Mouse (Mus musculus) layer of hippocampus, postnatal 14 days (tissue): ENCODE measurements around the gene Wtap. TPM values are rescaled to one million over a fixed set of nuclear protein-coding genes. Genes with fewer than 3 reads are reported as not detected.
"Not testable (repeated sequence)": the region's sequence is repeated elsewhere in the genome, so short reads cannot be mapped to it uniquely, and the experiment has no call there.

Experiments
- DNase-seq, 2 experiments: peaks; one replicate each; pipeline ENCODE4 v3.0.0; 2021 to 2022; ENCODE audit warnings: low spot score in 2 of 2, mixed read lengths in 1 of 2
- long read RNA-seq, 2 experiments: library from polyadenylated mRNA; stranded (forward); transcript quantifications; one replicate each; pipeline ENCODE4 v2.0.0; 2021
- total RNA-seq, 2 experiments: library from RNA; stranded (reverse); gene quantifications; 2 replicates each; pipeline ENCODE4 v1.2.3; 2021

Gene Wtap
- total RNA-seq = 10 to 100 TPM; 53.2 to 54.3 TPM
- long read RNA-seq, experiment 1, transcript Wtap-205 (6 exons, 2,442 nt) = minor isoform, 17 of 51 reads
- long read RNA-seq, experiment 1, transcript Wtap-201 (8 exons, 2,051 nt) = minor isoform, 5 of 51 reads
- long read RNA-seq, experiment 1, transcript Wtap-204 (6 exons, 3,187 nt) = major isoform, 23 of 51 reads
- long read RNA-seq, experiment 1, partial matches to known transcripts = 1 of 51 reads
- long read RNA-seq, experiment 1, other reads (novel, unspliced or antisense) = 2 of 51 reads
- long read RNA-seq, experiment 2, transcript Wtap-201 (8 exons, 2,051 nt) = minor isoform, 8 of 57 reads
- long read RNA-seq, experiment 2, transcript Wtap-205 (6 exons, 2,442 nt) = minor isoform, 21 of 57 reads
- long read RNA-seq, experiment 2, transcript Wtap-204 (6 exons, 3,187 nt) = major isoform, 22 of 57 reads
- long read RNA-seq, experiment 2, partial matches to known transcripts = 1 of 57 reads
- long read RNA-seq, experiment 2, other reads (novel, unspliced or antisense) = 2 of 57 reads

DNA sequence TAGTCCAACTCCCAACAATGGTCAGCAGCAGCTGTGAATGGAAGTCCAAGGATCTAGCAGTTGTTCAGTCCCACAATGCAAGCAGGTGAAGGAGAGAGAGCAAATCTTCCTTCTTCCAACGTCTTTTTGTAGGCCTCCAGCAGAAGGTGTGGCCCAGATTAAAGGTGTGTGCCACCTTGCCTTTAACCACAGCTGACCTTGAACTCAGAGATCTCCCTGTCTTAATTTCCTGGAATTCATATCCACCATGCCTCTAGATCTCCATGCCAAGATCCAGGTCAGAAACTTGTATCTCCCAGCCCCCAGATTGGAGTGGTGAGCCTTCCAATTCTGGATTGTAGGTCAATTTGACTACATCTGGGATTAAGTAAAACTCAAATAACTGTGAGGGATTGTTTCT is at the start of gene Wtap:
TSS of gene Wtap (minus strand) at position 101 of the 400 bp plus-strand sequence.
- DNase-seq = no peak

DNA sequence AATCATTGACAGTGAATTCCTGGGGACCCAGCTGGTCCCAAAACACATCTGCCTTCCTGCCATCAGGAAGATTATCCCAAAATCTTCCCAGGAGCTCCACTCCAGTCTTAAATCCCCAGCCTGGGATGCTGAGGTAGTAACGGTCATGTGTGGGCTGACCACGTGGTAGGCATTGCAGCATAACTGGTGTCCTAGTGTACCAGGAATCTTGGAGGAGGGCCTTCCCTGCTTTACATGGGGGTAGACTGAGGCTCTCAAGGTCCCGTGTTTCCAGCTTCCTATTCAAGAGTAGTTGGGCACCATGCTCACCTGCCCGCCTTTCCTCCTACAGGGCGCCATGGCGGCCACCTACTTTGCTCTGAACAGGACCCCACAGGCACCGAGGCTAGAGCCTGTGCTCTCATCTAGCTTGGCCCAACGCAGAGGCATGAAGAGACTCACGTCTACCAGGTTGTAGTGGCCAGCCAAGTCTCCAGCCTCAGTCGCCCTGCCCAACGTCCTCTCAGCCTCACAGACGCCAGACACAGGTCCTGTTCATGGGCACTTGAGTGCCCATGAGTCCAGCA is 42.7 kb upstream of the Wtap start:
- DNase-seq = not testable (repeated sequence)

GRCm38 (mm10) chr17:13013316-13013715 is 19.3 kb upstream of the Wtap start:
- no peak for DNase-seq

DNA sequence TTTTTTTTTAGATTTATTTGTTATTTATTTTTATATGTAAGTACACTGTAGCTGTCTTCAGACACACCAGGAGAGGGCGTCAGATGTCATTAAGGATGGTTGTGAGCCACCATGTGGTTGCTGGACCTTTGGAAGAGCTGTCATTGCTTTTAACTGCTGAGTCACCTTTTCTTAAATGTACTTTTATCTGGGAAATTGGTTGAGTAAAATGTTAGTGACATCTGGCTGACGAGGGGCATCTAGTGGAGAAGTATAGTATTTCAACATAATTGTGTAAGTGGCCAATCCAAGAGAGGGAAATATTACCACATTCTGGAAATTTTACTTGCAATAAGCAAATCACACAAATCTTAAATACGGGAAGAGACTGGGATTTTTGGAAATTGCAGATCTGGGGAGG is 15.9 kb upstream of the Wtap start:
- DNase-seq = peak; percentile 21 to 66

DNA sequence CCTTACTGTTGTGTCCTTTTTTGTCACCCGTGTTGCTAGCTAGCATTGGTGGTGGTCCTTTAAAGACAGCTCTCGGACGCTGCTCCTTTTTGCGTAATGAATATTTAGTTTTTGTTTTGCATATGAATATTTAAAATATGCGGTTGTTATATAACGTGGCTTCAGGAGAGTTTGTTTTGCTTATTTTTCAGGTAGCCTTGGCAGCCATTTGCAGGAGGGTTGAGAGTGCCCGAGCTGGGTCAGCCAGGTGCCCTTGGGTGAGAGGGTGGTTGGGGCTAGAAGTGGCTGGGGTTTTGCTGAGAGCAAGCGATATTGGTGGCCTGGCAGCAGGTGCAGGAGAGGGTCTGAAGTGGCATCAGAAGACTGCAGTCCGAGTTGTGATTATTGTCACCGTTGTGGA is 14.6 kb upstream of the Wtap start:
- DNase-seq = no peak

GRCm38 (mm10) chr17:13007730-13008425 is 13.9 kb upstream of the Wtap start:
- peak; percentile 95 to 98 for DNase-seq

GRCm38 (mm10) chr17:13006984-13007383 is 13.0 kb upstream of the Wtap start:
- no peak for DNase-seq

GRCm38 (mm10) chr17:13006546-13006945 is 12.6 kb upstream of the Wtap start, which contains the start of gene Sod2:
Gene Sod2, plus strand, starts transcription at chr17:13006846.
- DNase-seq = not testable (repeated sequence)

GRCm38 (mm10) chr17:13004436-13004835 is 10.5 kb upstream of the Wtap start:
- not testable (repeated sequence) for DNase-seq

DNA sequence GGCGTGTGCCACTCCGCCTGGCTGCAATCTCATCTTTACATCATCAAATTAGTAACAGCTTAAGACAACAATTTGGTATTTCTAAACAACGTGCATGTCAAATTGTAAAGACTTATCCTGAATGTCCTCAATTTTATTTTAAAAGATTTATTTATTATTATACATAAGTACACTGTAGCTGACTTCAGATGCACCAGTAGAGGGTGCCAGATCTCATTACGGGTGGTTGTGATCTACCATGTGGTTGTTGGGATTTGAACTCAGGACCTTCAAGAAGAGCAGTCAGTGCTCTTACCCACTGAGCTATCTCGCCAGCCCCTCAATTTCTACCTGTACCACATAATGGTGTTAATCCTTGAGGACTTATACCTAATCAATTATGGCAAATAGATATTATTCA is 8.3 kb upstream of the Wtap start:
- DNase-seq = not testable (repeated sequence)

- no peak for DNase-seq
These were observed 5.1 kb upstream of the Wtap start for GRCm38 (mm10) chr17:12999069-12999468.

DNA sequence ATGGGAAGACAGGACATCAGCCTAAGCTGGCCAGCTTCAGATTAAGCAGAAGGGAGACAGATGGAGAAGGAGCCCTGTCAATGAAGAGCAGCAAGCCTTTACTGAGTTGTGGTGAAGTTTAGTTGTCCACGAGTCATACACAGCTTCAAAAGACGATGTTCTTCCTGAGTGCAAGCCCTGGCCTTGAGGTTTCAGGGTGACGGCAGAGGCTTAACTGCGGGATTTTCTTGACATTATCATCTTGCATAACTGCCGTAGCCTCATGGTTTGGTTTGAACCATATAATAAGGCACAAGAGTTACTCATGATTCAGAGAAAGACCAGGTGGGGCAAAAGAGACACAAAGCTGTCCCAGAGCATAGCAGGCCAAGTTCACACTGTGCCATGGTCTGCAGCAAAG is 3.9 kb upstream of the Wtap start:
- no peak for DNase-seq

DNA sequence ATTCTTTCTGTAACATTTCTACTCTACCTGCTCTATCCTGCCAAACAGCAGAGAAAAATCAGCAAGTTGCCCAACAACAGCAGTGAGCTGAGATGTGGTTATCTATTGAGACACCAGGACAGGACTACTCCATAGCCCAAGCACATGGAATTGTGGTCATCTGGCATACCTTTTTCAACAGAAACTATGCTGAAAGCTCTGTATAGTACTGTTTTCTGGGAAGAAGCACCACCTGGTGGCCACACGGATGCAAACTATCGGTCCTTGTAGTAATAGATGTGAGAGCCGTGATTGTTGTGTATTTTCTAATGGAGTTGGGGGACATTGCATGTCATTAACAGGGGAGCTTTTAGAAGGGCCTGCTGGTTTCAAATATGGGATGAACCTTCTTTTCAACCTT is 2.4 kb upstream of the Wtap start:
- DNase-seq = peak; percentile 36 to 63

DNA sequence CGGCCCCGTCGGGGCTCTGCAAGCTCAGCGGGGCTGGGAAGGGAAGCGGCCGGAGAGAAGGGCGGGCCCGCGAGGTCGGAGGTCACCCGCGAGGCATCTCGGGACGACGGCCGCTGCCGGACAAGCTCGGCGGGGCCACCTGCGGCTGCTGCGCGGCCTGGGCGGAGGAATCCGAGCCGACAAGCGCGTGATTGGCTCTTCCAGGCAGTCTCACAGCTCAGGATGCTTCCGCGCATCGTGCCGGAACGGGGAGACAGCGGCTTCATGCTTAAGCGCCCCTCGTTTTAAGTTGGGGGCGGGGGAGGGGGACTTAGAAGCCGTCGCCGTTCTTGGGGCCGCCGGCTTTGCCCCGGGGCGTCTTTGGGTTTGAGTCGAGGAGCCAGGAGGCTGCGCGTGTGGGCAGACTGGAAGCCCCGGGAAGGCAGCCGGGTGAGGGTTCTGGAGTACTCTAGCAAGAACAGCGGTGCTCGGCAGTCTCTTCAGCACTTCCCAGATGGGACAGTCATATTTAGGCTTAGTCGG is 1.4 kb downstream of the Wtap start:
- peak; percentile 90 to 95 for DNase-seq

DNA sequence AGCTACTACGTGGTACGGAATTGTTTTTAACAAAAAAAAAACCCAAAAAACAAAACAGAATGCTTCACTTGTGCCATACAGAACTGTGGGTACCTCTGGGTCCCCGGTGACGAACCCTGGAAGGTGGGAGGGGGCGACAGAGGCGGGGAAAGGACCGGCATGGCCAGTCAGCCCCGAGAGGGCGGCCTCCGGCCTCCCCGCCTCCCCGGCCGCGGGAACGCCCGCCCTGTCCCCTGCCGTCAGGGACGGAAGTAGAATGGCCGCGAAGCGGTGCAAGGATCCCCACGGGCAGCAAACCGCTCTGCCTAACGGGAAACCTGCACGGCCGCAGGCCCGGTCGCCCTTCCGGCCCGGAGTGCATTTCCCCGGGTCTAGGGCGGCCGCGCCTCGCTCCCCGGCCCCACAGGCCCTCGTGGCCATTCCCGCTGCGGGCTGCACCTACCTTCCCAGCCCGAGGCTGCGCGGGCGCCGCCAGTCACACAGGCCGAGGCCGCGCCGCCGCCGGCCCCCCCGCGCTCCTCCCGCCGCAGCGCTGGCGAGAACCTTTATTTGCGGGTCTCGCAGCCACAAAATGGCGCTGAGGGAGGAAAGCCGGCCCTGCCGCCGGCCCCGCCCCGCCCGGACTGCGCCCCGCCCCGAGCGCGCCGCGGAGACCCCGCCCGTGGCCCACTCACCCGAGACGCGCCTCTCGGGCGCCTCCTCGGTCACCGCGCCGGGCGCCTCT is 2.2 kb downstream of the Wtap start:
- DNase-seq = peak; percentile 85 to 88

DNA sequence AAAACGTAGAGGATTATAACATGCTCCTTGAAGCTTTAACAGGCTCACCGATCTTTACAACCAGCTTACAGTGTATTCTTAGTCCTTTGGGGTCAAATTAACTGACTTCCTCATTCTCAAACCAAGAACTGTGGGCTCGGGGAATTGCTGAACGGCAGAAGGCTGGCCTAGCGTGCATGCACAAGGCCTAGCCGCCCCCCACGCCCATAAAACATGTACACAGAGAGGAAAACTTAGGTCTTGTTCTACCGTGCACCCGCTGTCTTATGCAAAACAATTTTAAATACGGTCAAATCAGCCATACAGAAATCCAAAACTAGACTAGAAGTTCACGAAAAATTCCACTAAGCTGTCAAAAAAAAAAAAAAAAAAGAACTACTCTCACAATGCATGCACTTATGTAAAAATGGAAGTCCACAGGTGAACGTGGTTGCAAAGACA is 2.8 kb downstream of the Wtap start:
- DNase-seq = no peak

DNA sequence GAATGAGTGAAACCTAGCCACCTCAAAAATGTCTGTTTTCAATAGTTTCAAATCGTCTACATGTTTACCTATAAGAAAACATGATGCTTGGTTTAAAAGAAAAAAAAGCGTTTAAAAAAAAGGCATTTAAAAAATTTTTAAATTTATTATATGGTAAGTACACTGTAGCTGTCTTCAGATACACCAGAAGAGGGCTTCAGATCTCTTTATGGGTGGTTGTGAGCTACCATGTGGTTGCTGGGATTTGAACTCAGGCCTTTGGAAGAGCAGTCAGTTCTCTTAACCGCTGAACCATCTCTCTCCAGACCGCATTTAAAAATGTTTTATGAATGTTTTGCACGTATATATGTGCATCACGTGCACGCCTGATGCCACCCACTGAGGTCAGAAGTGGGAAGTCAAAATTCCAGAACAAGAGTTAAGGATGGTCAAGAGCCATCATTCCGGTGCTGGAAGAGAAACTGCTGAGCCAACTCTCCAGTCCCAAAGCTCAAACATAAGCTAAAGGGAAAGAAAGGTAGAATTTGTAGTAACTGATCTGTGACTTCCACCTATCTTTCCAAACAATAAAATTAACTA is 3.3 kb downstream of the Wtap start:
- no peak for DNase-seq

GRCm38 (mm10) chr17:12988096-12988495 is 5.9 kb downstream of the Wtap start:
- not testable (repeated sequence) for DNase-seq

GRCm38 (mm10) chr17:12983988-12984387 is 10.0 kb downstream of the Wtap start:
- DNase-seq = no peak

- no peak for DNase-seq
These were observed 15.4 kb downstream of the Wtap start for GRCm38 (mm10) chr17:12978546-12978945.
